Mouse (Mus musculus) stomach, postnatal 0 days (tissue): Measurements from ENCODE around the gene Ttll3.

Source experiments
- CTCF ChIP-seq: IDR thresholded peaks from 2 replicates; pipeline ENCODE4 v1.5.1; 2016; ENCODE audit warnings: antibody characterized with exemption, low read depth, mild to moderate bottlenecking, moderate library complexity
- EP300 ChIP-seq: optimal IDR thresholded peaks from 2 replicates; pipeline ENCODE3; 2016; ENCODE audit warnings: antibody characterized with exemption

GRCm38 (mm10) chr6:113464040-113464439 is 75.0 kb downstream of the Ttll3 start:
- TF ChIP-seq CTCF (no peak), EP300 (no peak)
